Mouse (Mus musculus): Measurements from ENCODE around the gene Rplp1. TPM values are rescaled to one million over a fixed set of nuclear protein-coding genes. Genes with fewer than 3 reads are reported as not detected.
A peak's percentile ranks its signal among the peaks of the same experiment; 100 is the strongest.

Rplp1 gene
- polyA plus RNA-seq, 1 experiment, result 1,116 TPM

- 69% methylated on average over 8 of the region's 8 CpGs for WGBS
- no peak overlapping the region for H3K27ac ChIP-seq (ENCODE audit: insufficient read depth, low read depth, low read length)
- TF ChIP-seq CTCF (IDR thresholded peaks at IDR 0.05; ENCODE audit: insufficient read depth, low read depth, low read length) (no peak), POLR2A (IDR thresholded peaks at IDR 0.05; ENCODE audit: insufficient read depth, low read depth, low read length) (no peak)
Observed at GRCm38 (mm10) chr9:61889855-61890254, 24.5 kb downstream of the Rplp1 start.

DNA sequence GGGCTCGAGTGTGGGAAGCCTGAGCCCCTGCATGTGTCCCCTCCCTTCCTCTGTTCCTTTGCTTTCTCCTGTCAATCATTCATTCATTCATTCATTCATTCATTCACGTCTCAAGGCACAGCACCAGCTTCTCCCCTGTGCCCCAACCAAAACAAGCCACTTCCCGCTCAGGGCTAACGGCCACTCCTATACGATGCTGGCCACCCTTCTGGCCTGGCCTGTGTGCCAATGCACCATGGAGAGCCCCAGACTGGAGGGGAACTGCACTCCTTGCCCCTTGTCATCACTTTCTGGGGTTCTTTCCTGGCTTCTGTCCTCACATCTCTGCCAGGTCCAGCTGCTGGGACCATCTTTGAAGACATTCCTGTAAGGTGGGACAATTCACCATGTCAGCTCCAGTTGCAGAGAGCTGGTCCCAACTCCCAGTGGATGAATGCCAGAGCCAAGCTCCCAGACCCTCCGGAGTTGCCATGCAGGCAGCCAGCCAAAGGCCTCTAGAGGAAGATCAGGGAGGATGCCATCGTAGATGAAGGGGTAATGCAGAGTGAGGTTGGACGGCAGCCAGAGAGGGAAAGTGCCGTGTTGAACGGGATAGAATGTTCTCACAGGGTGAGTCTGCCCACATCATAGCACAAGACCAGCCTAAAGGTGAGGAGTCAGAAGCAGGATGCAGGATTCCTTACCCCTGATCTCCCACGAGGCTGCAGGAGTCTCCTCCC is 26.5 kb downstream of the Rplp1 start:
- H3K4me3 ChIP-seq (ENCODE audit: insufficient read depth, low read depth, low read length), result no peak overlapping the region
- peaks cover 22% of the 10 kb centered on the region for H3K4me1 ChIP-seq (ENCODE audit: control insufficient read depth, insufficient read depth, low read length)
- TF ChIP-seq CTCF (IDR thresholded peaks at IDR 0.05; ENCODE audit: insufficient read depth, low read depth, low read length) (no peak), POLR2A (IDR thresholded peaks at IDR 0.05; ENCODE audit: insufficient read depth, low read depth, low read length) (no peak)
- no peak overlapping the region for H3K27ac ChIP-seq (ENCODE audit: insufficient read depth, low read depth, low read length)
- WGBS, result 45% methylated on average over 11 of the region's 11 CpGs

More at GRCm38 (mm10) chr9:61889855-61890254, 24.5 kb downstream of the Rplp1 start:
- no peak overlapping the region for H3K4me3 ChIP-seq (ENCODE audit: insufficient read depth, low read depth, low read length)
- H3K4me1 ChIP-seq (ENCODE audit: control insufficient read depth, insufficient read depth, low read length), result peaks cover 13% of the 10 kb centered on the region

DNA sequence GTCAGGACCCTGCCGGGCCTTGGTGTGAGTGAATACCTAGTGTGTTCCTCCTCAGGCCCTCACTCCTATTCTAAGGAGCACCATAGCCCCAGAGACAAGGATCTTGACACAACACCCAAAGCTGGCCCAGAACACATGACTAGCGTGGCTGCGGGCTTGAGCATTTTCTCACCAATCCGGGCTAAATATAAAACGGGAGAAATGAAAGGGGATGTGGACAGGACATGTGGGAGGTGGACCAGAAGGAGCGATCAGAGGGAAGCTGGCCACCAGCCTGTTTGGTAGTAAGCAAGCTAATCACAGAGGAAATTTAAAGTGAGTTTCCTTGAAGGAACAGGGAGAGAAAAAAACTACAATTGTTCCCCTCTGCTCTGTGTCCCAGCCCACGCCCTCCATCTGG is 28.4 kb downstream of the Rplp1 start:
- TF ChIP-seq CTCF (IDR thresholded peaks at IDR 0.05; ENCODE audit: insufficient read depth, low read depth, low read length) (no peak), POLR2A (IDR thresholded peaks at IDR 0.05; ENCODE audit: insufficient read depth, low read depth, low read length) (no peak)
- no peak overlapping the region for H3K4me3 ChIP-seq (ENCODE audit: insufficient read depth, low read depth, low read length)
- no peak overlapping the region for H3K27ac ChIP-seq (ENCODE audit: insufficient read depth, low read depth, low read length)
- 85% methylated on average over 7 of the region's 7 CpGs for whole genome bisulfite sequencing
- H3K4me1 ChIP-seq (ENCODE audit: control insufficient read depth, insufficient read depth, low read length), result peaks cover 22% of the 10 kb centered on the region

DNA sequence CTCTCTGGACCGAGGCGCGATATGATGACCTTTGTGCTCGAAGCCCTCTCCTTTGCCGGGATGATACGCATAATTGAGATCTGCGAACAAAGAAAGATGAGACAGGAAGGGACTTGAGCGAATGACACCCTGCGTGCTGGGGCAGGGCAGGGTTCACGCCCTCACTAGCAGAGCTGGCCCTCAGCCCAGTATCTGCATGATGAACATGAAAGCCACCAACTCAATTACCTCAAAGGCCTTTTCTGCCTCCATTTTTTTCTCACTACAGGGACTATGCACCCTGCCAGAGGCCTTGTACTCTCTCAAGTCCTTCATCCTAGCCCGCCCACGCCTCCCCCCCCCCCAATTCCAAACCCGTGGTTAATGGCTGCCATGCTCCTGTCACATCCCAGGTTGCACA is 29.4 kb downstream of the Rplp1 start:
- Histone ChIP-seq H3K4me1 (ENCODE audit: control insufficient read depth, insufficient read depth, low read length) (peaks cover 22% of the 10 kb centered on the region), H3K27ac (ENCODE audit: insufficient read depth, low read depth, low read length) (no peak overlapping the region), H3K4me3 (ENCODE audit: insufficient read depth, low read depth, low read length) (no peak overlapping the region)
- WGBS, result 58% methylated on average over 13 of the region's 13 CpGs
- TF ChIP-seq CTCF (IDR thresholded peaks at IDR 0.05; ENCODE audit: insufficient read depth, low read depth, low read length) (no peak), POLR2A (IDR thresholded peaks at IDR 0.05; ENCODE audit: insufficient read depth, low read depth, low read length) (no peak)

GRCm38 (mm10) chr9:61884375-61884774 is 30.0 kb downstream of the Rplp1 start:
- no peak overlapping the region for H3K27ac ChIP-seq (ENCODE audit: insufficient read depth, low read depth, low read length)
- TF ChIP-seq POLR2A (IDR thresholded peaks at IDR 0.05; ENCODE audit: insufficient read depth, low read depth, low read length) (no peak), CTCF (IDR thresholded peaks at IDR 0.05; ENCODE audit: insufficient read depth, low read depth, low read length) (no peak)
- no peak overlapping the region for H3K4me3 ChIP-seq (ENCODE audit: insufficient read depth, low read depth, low read length)
- 65% methylated on average over 7 of the region's 7 CpGs for WGBS
- peaks cover 22% of the 10 kb centered on the region for H3K4me1 ChIP-seq (ENCODE audit: control insufficient read depth, insufficient read depth, low read length)

DNA sequence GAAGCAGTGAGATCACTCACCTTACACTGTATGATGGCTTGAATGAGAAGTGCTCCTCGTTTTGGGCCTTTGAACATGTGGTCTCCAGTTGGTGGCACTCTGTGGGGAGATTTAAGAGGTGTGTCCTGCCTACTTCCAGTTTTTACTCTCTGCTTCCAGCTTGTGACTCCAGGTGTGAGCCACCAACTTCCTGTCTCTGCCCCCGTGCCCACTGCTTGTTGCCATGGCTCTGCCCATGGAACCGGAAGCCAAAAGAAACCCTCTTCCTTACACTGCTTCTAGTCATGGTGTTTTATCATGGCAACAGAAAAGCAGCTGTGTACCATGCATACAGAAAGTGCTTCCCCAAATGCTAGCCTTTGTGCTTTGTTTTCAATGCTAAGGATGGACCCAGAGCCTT is 32.2 kb downstream of the Rplp1 start:
- H3K4me1 ChIP-seq (ENCODE audit: control insufficient read depth, insufficient read depth, low read length), result peaks cover 17% of the 10 kb centered on the region
- 85% methylated on average over 3 of the region's 3 CpGs for WGBS
- TF ChIP-seq POLR2A (IDR thresholded peaks at IDR 0.05; ENCODE audit: insufficient read depth, low read depth, low read length) (no peak), CTCF (IDR thresholded peaks at IDR 0.05; ENCODE audit: insufficient read depth, low read depth, low read length) (no peak)
- H3K4me3 ChIP-seq (ENCODE audit: insufficient read depth, low read depth, low read length), result no peak overlapping the region
- H3K27ac ChIP-seq (ENCODE audit: insufficient read depth, low read depth, low read length), result no peak overlapping the region

GRCm38 (mm10) chr9:61878889-61879288 is 35.5 kb downstream of the Rplp1 start:
- Histone ChIP-seq H3K4me3 (ENCODE audit: insufficient read depth, low read depth, low read length) (no peak overlapping the region), H3K27ac (ENCODE audit: insufficient read depth, low read depth, low read length) (no peak overlapping the region), H3K4me1 (ENCODE audit: control insufficient read depth, insufficient read depth, low read length) (peaks cover 7% of the 10 kb centered on the region)
- TF ChIP-seq POLR2A (IDR thresholded peaks at IDR 0.05; ENCODE audit: insufficient read depth, low read depth, low read length), result no peak
- TF ChIP-seq CTCF (IDR thresholded peaks at IDR 0.05; ENCODE audit: insufficient read depth, low read depth, low read length), result peak; percentile 45; the same call in 1 of the 2 replicates
- 64% methylated on average over 2 of the region's 2 CpGs for WGBS

DNA sequence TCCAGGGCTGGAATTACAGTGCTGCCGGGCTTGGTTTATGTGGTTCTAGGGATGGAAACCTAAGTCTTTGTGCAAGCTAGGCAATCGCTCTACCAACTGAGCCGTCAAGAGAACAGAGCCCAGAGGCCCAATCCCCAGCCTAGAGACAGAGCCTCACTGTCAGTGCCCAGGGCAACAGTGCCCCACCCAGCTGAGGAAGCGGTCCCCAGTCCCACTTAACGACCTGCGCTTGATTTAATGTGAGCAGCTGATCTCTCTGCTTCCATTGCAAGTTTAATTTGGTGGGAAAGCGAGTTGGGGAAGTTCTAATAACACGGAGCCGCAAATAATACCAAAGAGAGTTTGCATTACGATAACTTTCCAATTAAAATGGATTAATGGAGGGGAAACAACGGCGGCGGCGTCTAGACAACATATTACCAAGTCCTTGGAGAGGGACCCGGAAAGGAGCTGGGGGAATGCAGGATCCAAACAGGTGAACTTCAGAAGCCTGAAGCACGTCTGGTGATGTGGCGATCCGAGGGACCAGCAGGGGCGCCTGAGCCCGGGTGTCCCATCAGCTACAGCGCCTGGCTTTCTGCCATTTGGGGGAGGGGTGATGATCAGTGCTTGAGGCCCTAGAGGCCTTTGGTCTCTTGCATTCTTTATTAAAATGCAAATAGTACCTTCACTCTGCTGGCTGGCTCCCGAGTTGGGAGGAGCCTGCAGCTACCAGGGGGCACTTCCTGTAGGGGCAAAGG is 36.8 kb downstream of the Rplp1 start:
- no peak for TF ChIP-seq CTCF (IDR thresholded peaks at IDR 0.05; ENCODE audit: insufficient read depth, low read depth, low read length)
- TF ChIP-seq POLR2A (IDR thresholded peaks at IDR 0.05; ENCODE audit: insufficient read depth, low read depth, low read length), result no peak
- H3K4me3 ChIP-seq (ENCODE audit: insufficient read depth, low read depth, low read length), result no peak overlapping the region
- H3K4me1 ChIP-seq (ENCODE audit: control insufficient read depth, insufficient read depth, low read length), result peaks cover 17% of the 10 kb centered on the region
- H3K27ac ChIP-seq (ENCODE audit: insufficient read depth, low read depth, low read length), result no peak overlapping the region
- 67% methylated on average over 22 of the region's 22 CpGs for WGBS

DNA sequence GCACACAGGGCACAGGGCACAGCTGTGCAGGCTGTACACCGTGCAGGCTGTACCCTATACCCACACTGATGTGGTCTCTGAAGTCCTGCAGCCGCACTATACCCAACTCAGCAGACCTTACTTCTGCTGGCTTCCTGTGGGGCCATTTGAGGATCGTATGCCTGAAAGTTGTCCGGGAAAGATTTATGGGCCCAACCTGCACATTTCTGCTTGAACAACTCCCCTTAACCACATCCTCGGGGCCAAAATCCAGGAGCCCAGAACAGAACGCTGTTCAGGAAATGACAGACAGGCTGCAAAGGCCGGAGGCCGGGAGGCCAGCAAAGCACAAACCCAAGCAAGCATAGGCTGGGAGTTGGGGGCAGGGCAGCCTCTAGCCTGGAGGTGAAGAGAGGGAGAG is 41.0 kb downstream of the Rplp1 start:
- Histone ChIP-seq H3K4me3 (ENCODE audit: insufficient read depth, low read depth, low read length) (no peak overlapping the region), H3K4me1 (ENCODE audit: control insufficient read depth, insufficient read depth, low read length) (peaks cover 25% of the 10 kb centered on the region), H3K27ac (ENCODE audit: insufficient read depth, low read depth, low read length) (no peak overlapping the region)
- no peak for TF ChIP-seq POLR2A (IDR thresholded peaks at IDR 0.05; ENCODE audit: insufficient read depth, low read depth, low read length)
- TF ChIP-seq CTCF (IDR thresholded peaks at IDR 0.05; ENCODE audit: insufficient read depth, low read depth, low read length), result no peak
- 81% methylated on average over 8 of the region's 8 CpGs for WGBS
